Mouse (Mus musculus) retina, embryonic 14.5 days (tissue): ENCODE data around the gene Mgat4a.

Experiments
- DNase-seq: peaks from one replicate; pipeline ENCODE4 v3.0.0-alpha.2; 2015; ENCODE audit warnings: low spot score

Gene Mgat4a

GRCm38 (mm10) chr1:37393174-37393573 lies 147.6 kb downstream of the Mgat4a start:
- no peak for DNase-seq
